Mouse (Mus musculus) E14TG2a.4 (cell line): ENCODE measurements around the gene Agbl4.
A peak's percentile ranks its signal among the peaks of the same experiment; 100 is the strongest.

Experiments used
- H3K27me3 ChIP-seq: 2 replicates; pipeline ENCODE4 v1.6.1; 2014; ENCODE audit warnings: low read length, control low read depth; ENCODE audit not compliant: insufficient read depth
- H3K36me3 ChIP-seq: 2 replicates; pipeline ENCODE4 v1.6.1; 2014; ENCODE audit warnings: low read length, control low read depth; ENCODE audit not compliant: insufficient read depth
- H3K4me1 ChIP-seq: replicated peaks from 2 replicates; pipeline ENCODE4 v1.6.1; 2014; ENCODE audit warnings: low read depth, low read length, control low read depth
- H3K4me3 ChIP-seq: replicated peaks from 2 replicates; pipeline ENCODE4 v1.5.1; 2014; ENCODE audit warnings: mild to moderate bottlenecking, low read length
- H3K9me3 ChIP-seq: 2 replicates; pipeline ENCODE4 v1.6.1; 2014; ENCODE audit warnings: low read length, control low read depth
- CTCF ChIP-seq: conservative IDR thresholded peaks from 2 replicates; pipeline ENCODE4 v1.5.1; 2014; ENCODE audit warnings: low read length
- NANOG ChIP-seq: IDR thresholded peaks from 2 replicates; pipeline ENCODE4 v1.6.1; 2014; ENCODE audit warnings: borderline replicate concordance, low read length, mixed read lengths
- POU5F1 ChIP-seq: IDR thresholded peaks from 2 replicates; pipeline ENCODE4 v1.6.1; 2014; ENCODE audit warnings: low read length, borderline replicate concordance

The Agbl4 gene

DNA sequence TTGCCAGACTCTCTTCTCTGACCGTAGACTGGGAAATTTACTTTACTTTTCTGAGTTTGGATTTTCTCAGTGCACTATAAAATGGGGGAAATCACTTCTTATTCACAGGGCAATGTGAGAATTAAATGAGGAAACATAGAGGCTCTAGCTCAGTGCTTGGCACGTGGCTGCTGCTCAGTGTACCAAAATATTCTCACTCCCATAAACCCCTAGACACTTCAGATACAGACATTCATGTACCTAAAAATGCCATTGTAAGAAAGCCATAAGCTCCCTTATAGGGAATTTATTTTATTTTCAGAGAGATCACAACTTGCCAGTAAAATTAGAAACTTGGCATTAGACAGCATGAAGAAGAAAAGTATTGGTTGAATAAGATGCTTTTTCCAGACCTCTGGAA lies 883.5 kb downstream of the Agbl4 start:
- TF ChIP-seq CTCF (no peak), POU5F1 (no peak)
- no peaks in the 10 kb centered on the region for H3K9me3 ChIP-seq
- H3K36me3 ChIP-seq = no peaks in the 10 kb centered on the region
- H3K27me3 ChIP-seq = no peaks in the 10 kb centered on the region
- no peaks in the 10 kb centered on the region for H3K4me1 ChIP-seq
- no peak overlapping the region for H3K4me3 ChIP-seq

DNA sequence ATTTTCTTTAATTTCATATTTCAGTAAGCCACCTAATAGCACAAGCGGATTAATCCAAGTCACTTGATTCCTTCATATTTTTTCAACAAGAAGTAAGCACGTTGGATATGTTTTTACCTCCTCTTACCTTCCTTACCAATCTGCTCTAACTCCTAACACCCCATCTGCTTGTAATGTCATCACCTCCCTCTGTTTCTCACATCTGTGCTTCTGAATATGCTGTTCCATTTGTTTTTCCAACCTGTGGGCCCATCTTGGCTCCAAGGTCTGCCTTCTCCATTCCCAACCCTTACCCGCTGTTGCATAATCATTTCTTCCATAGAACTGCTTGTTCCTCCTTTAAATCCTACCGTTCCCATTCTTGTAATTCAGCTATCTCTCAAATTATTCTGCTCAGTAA lies 884.4 kb downstream of the Agbl4 start:
- Histone ChIP-seq H3K4me3 (no peak overlapping the region), H3K27me3 (no peaks in the 10 kb centered on the region), H3K36me3 (no peaks in the 10 kb centered on the region), H3K9me3 (no peaks in the 10 kb centered on the region), H3K4me1 (no peaks in the 10 kb centered on the region)
- TF ChIP-seq CTCF (no peak), NANOG (no peak), POU5F1 (no peak)

DNA sequence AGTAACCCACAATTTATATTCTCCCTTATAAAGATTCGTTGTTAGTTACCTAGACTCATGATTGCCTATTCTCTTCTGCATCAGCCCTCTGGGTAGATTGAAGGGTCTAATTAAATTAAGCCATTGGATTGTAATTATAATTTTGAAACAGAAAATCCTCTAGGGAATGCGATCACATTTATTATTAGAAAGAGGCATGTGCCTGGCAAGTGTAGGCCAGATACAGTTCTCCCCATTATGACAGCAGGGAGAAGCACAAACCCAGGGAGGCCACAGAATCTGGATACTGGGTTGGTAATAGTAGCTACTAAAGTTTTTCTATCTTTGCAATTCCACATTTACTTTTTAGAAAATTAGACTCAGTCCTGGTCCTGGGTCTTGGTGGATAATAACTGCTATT lies 887.2 kb downstream of the Agbl4 start:
- H3K4me1 ChIP-seq = no peaks in the 10 kb centered on the region
- TF ChIP-seq CTCF = no peak
- TF ChIP-seq POU5F1 = no peak
- no peak for TF ChIP-seq NANOG
- no peaks in the 10 kb centered on the region for H3K9me3 ChIP-seq
- H3K4me3 ChIP-seq = no peak overlapping the region
- H3K27me3 ChIP-seq = no peaks in the 10 kb centered on the region
- H3K36me3 ChIP-seq = no peaks in the 10 kb centered on the region

DNA sequence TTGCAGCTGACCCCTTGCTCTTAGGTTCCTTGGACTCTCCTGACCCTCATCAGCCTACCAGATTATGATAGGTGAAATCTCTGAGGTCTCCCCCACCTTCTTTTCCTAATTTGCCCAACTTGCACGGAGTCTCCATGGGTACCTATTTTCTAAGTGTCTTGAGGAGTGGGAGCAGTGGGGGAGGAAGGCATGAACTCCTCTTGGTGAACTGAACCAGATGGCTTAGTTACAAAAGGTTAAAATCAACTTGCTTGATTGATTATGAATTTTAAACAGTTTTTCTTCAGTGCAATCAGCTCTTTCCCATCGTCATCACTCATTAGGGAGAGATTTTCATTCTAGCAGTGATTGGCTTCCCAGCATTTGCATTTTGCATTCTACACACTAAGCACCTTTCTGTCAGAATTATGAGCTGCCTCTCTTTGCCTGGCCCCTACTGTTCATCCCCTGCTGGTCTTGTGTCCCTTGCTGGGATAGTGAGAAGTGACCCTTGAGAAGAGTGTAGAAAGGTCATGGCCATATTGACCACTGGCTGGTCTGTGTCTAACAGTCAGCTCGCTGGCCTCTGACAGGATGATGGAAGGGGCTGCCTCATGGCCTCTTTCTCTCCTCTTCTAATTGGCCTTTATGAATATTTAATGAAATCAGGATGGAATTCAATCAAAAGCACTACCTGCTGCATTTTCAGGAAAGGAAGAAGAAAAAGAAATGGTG lies 897.2 kb downstream of the Agbl4 start:
- H3K9me3 ChIP-seq = no peaks in the 10 kb centered on the region
- no peaks in the 10 kb centered on the region for H3K4me1 ChIP-seq
- H3K4me3 ChIP-seq = no peak overlapping the region
- H3K36me3 ChIP-seq = no peaks in the 10 kb centered on the region
- no peaks in the 10 kb centered on the region for H3K27me3 ChIP-seq
- no peak for TF ChIP-seq NANOG
- no peak for TF ChIP-seq POU5F1
- TF ChIP-seq CTCF = no peak

DNA sequence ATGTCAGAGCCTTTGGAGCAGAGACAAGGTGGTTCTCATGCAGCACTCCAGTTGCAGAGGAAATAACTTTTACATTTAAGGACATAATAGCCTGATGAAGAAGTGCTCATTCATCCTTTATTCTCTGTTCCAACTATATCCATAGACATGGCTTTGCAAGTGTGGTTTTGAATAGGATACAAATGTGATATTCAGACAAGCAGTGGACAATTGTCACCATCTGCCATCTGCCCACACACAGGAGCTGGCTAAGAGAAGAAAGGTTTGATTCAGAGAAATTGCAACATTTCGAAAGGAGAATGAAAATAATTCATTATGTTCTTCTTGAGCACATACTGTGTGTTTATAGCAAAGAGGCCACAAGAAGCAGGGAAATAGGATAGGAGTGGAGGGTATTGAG lies 909.1 kb downstream of the Agbl4 start:
- no peak overlapping the region for H3K4me3 ChIP-seq
- no peaks in the 10 kb centered on the region for H3K9me3 ChIP-seq
- no peaks in the 10 kb centered on the region for H3K27me3 ChIP-seq
- TF ChIP-seq CTCF (no peak), NANOG (no peak), POU5F1 (no peak)
- no peaks in the 10 kb centered on the region for H3K36me3 ChIP-seq
- no peaks in the 10 kb centered on the region for H3K4me1 ChIP-seq

- no peak for TF ChIP-seq POU5F1
- TF ChIP-seq CTCF = no peak
- H3K27me3 ChIP-seq = no peaks in the 10 kb centered on the region
Observed at GRCm38 (mm10) chr4:111307166-111307565, 909.7 kb downstream of the Agbl4 start.

DNA sequence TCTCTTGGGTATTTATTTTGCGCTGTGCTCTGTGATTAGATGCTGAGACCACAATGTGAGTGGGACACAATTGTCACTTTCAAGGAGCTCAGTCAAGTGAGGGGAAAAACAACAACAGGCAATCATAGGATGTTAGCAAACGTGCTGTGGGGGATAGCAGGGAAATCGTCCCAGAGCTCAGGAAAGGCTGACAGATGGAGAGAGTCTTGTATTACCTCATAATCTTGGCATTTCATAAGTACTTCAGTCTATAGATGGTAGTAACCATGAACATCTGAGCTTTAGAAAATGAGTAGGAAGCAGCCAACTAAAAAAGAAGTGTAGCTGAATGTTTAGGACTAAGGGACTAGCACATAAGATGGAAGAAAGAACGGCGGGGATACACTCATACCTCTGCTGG lies 910.2 kb downstream of the Agbl4 start:
- TF ChIP-seq CTCF (no peak), POU5F1 (no peak), NANOG (no peak)
- Histone ChIP-seq H3K36me3 (no peaks in the 10 kb centered on the region), H3K4me1 (no peaks in the 10 kb centered on the region), H3K4me3 (no peak overlapping the region), H3K9me3 (no peaks in the 10 kb centered on the region), H3K27me3 (no peaks in the 10 kb centered on the region)

More at GRCm38 (mm10) chr4:111307166-111307565, 909.7 kb downstream of the Agbl4 start:
- no peak overlapping the region for H3K4me3 ChIP-seq
- H3K9me3 ChIP-seq = no peaks in the 10 kb centered on the region
- no peaks in the 10 kb centered on the region for H3K36me3 ChIP-seq
- H3K4me1 ChIP-seq = no peaks in the 10 kb centered on the region

DNA sequence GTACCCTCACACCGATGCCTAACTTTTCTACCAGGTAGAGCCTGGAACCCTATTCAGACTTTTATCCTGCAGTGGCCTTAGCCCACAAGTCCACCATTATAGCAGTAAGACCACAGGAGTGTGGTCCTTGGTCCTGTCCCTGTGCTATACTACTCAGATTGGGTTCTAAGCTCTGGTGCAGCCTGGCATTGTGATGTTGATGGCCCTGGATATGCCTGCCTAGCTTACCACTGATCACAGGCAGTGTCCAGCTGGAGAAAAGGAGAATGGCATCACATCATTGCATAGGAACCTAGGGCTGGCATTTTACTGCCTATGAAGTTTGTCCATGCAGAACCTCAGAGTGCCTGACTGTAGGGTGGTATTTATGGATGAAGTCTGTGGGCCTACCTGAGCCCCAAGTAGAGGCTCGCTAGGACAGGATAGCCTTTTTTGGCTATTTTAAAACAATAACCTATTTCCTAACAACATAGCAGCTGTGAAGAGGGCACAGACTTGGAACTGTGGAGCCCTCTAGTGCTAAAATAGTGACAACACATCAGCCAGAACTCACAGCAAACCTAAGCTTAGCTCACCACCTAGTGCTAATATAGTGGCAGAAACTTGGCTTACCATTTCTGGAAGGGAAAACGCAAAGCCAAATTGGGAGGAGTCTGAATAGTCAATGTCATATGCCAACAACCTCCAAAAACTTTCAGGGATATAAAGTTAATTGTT lies 911.3 kb downstream of the Agbl4 start:
- Histone ChIP-seq H3K4me3 (no peak overlapping the region), H3K27me3 (no peaks in the 10 kb centered on the region), H3K9me3 (no peaks in the 10 kb centered on the region), H3K36me3 (no peaks in the 10 kb centered on the region), H3K4me1 (no peaks in the 10 kb centered on the region)
- no peak for TF ChIP-seq NANOG
- no peak for TF ChIP-seq POU5F1
- TF ChIP-seq CTCF = peak; percentile 40; the same call in 1 of the 2 replicates

DNA sequence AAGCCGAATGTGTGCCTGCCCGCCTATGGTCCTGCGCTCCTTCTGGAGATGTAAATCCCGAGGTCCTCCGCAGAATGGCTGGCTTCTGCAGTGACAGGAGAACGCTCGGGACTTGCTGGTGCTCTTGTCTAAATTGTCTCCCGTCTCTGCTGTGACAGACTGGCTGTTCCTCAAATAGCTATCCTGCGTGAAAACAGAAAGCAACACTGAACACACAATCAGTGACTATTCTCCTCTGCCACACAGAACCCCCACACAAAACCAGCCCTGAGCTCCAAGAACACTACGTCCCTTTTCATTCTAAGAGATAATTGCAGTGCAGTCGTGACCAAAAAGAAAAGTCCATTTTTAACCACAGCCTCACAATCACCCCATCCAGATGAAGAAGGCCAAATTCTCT lies 929.6 kb downstream of the Agbl4 start:
- H3K36me3 ChIP-seq = no peaks in the 10 kb centered on the region
- no peak overlapping the region for H3K4me3 ChIP-seq
- H3K9me3 ChIP-seq = no peaks in the 10 kb centered on the region
- 0 out of 2 replicates have a peak, but pooled peaks cover 5% of the 10 kb centered on the region for H3K4me1 ChIP-seq
- TF ChIP-seq POU5F1 (no peak), CTCF (no peak), NANOG (no peak)
- H3K27me3 ChIP-seq = no peaks in the 10 kb centered on the region
